Mouse (Mus musculus): Measurements from ENCODE around the gene Chd4. TPM values are rescaled to one million over a fixed set of nuclear protein-coding genes. Genes with fewer than 3 reads are reported as not detected.

Chd4 gene
- polyA plus RNA-seq, 1 experiment from 2014 or later = 133 TPM

DNA sequence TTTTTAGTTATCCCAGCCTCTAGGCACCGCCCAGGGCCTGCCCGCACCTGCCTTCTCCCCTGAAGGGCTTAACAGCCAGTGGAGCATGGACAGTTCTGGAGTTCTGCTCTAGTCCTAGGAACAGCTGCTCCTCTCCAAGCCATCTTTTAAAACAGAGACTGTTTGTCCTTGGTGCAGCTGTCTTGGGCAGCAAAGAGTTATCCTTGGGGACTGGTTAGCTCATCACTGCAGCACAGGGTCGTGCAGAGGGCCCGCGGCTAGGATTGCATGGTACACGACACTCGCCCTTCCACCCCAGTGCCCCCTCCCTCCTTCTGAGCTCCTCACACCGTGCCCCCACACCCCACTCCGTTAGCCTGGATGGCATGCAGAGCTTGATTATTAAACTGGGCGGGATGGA, 51.5 kb downstream of the Chd4 start:
- ATAC-seq (ENCODE audit: low FRiP score) = no peak
- 0 out of 2 replicates have a peak overlapping the region, but pooled peaks have one; percentile 7 for H3K4me3 ChIP-seq
- no peaks in the 10 kb centered on the region for H3K9me3 ChIP-seq (replicated peaks)
- peak overlapping the region; percentile 48 for H3K27ac ChIP-seq
- peaks cover 46% of the 10 kb centered on the region for H3K4me1 ChIP-seq
- WGBS = 52% methylated on average over 10 of the region's 10 CpGs
- peak overlapping the region; percentile 55; the same call in 1 of the 2 replicates for H3K9ac ChIP-seq
- peaks cover 25% of the 10 kb centered on the region for H3K36me3 ChIP-seq
- peak overlapping the region; percentile 72 for H3K4me2 ChIP-seq (replicated peaks)
- no peaks in the 10 kb centered on the region for H3K27me3 ChIP-seq

DNA sequence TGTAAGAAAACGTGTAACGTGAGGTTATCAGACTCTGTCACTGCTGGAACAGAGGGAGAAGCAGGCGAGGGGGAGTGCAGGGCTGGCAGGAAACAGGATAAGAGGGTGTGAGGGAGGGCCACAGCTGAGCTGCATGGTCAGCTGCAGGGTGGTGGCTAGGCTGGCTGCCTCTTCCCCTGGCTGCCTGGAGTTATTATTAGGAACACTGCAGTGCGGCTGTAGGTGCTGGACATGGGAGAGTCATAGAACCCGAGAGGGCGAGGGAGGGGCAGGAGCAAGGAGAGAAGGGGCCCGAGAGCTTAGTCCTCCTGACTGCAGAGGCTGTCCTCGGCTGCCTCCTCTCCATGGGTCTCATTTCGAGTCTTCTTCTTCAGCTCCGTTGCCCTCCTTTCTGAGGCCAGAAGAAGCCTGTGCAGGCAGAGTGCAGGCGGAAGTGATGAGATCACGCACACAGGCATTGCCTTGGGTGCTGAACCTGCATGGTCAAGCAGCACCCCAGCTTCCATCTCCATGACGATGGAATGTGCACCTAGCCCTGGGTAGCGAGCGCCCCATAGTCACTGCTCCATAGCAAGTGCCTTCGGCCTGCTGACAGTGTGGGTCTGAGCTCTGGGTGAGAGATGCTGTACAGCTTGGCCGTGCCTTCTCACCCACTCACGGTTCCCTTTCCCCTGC, 52.6 kb downstream of the Chd4 start:
- 69% methylated on average over 18 of the region's 18 CpGs for WGBS
- ATAC-seq (ENCODE audit: low FRiP score) = no peak
- no peaks in the 10 kb centered on the region for H3K9me3 ChIP-seq (replicated peaks)
- peak overlapping the region; percentile 30; the same call in 1 of the 2 replicates for H3K27ac ChIP-seq
- peaks cover 34% of the 10 kb centered on the region for H3K36me3 ChIP-seq
- peak overlapping the region; percentile 47; the same call in 1 of the 2 replicates for H3K9ac ChIP-seq
- H3K4me2 ChIP-seq (replicated peaks) = peak overlapping the region; percentile 72
- H3K4me1 ChIP-seq = peaks cover 46% of the 10 kb centered on the region
- H3K27me3 ChIP-seq = no peaks in the 10 kb centered on the region
- 0 out of 2 replicates have a peak overlapping the region, but pooled peaks have one; percentile 0 for H3K4me3 ChIP-seq

DNA sequence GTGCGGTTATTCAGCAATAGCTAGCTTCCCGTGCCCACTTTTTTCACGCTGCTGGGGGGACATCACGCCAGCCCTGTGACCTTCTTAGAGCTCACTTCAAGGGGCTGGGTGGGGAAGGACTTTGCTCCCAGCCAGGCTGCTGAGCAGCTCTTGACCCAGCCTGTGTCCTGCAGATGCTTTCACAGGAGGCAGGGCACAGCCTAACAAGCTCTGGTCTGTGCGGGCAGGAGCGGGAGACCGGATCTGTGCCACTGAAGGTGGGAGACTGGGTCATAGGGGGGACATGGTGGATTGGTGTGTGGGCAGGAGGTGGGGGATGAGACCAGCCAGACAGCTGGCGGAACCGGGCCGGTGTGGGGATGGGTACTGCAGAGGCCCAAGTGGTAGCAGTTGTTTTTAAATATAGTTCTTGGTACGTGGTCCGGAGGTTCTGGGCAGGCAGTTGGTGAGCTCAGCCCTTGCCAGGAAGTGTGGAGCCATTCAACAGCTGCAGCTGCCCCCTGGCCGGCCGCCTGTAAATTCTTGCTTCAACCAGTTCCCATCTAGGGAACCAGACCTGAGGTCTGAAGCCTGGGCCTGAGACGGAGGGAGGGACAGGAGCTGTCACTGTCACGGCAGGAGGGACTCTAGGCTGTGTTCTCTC, 53.3 kb downstream of the Chd4 start:
- 85% methylated on average over 16 of the region's 16 CpGs for WGBS

DNA sequence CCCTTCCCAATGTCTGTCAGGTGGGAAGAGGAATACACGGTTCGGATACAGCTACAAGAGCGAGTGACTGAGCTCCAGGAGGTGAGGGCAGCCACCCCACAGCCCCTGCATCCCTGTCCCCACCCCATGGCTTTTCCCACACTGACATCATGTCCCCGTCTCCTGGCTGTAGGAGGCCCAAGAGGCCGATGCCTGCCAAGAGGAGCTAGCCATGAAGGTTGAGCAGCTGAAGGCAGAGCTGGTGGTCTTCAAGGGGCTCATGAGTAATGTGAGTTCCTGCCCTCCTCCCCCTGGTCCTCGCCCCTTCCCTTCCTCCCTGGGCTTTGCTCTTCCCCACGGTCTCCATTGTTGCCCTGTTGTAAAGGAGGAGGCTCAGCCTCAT, 53.8 kb downstream of the Chd4 start:
- peak overlapping the region; percentile 39; the same call in 1 of the 2 replicates for H3K9ac ChIP-seq
- H3K9me3 ChIP-seq (replicated peaks) = no peaks in the 10 kb centered on the region
- H3K27me3 ChIP-seq = no peaks in the 10 kb centered on the region
- H3K4me1 ChIP-seq = peaks cover 43% of the 10 kb centered on the region
- no peak overlapping the region for H3K27ac ChIP-seq
- no peak overlapping the region for H3K4me3 ChIP-seq
- no peak overlapping the region for H3K4me2 ChIP-seq (replicated peaks)
- 65% methylated on average over 7 of the region's 7 CpGs for WGBS
- peaks cover 32% of the 10 kb centered on the region for H3K36me3 ChIP-seq
- ATAC-seq (ENCODE audit: low FRiP score) = no peak

More for the DNA sequence above, 53.3 kb downstream of the Chd4 start:
- no peak overlapping the region for H3K4me3 ChIP-seq
- peak overlapping the region; percentile 12; the same call in 1 of the 2 replicates for H3K27ac ChIP-seq
- H3K9me3 ChIP-seq (replicated peaks) = no peaks in the 10 kb centered on the region
- no peaks in the 10 kb centered on the region for H3K27me3 ChIP-seq
- peak overlapping the region; percentile 72; the same call in 1 of the 2 replicates for H3K4me2 ChIP-seq (replicated peaks)
- peaks cover 34% of the 10 kb centered on the region for H3K36me3 ChIP-seq
- ATAC-seq (ENCODE audit: low FRiP score) = no peak
- H3K4me1 ChIP-seq = peaks cover 46% of the 10 kb centered on the region
- H3K9ac ChIP-seq = peak overlapping the region; percentile 47; the same call in 1 of the 2 replicates

DNA sequence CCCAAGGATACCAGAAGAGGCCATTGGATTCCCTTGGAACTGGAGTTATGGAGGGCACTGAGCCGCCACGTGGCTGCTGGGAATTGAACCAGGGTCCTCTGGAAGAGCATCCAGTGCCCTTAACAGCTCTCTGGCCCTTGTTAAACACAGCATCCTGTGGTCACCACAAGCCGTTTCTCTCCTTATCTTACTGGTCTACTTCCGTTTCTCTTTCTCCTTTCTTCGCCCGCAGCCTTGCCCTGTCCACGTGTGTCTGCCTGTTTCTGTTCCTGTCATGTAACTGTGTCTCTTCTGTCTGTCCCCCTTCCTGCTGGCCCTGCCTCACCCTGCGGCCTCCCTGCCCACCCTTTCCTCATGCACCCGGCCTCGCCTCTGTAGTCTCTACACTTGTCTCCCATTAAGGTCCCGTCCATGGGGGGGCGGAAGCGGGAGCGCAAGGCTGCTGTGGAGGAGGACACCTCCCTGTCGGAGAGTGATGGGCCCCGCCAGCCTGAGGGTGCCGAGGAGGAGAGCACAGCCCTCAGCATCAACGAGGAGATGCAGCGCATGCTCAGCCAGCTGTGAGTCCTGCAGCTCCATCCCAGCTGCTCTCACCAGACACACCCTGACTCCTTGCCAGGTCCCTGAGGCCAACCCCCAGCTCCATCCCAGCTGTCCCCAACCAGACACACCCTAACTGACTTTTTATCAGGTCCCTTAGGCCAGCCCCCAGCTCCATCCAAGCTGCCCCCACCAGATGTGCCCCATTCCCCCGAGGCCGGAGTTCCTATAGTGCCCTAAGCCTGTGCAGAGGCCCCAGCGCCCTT, 56.6 kb downstream of the Chd4 start:
- no peak for ATAC-seq (ENCODE audit: low FRiP score)
- H3K4me1 ChIP-seq = peaks cover 33% of the 10 kb centered on the region
- peaks cover 35% of the 10 kb centered on the region for H3K36me3 ChIP-seq
- 86% methylated on average over 22 of the region's 22 CpGs for WGBS
- H3K9me3 ChIP-seq (replicated peaks) = no peaks in the 10 kb centered on the region
- H3K27me3 ChIP-seq = no peaks in the 10 kb centered on the region
- H3K4me3 ChIP-seq = no peak overlapping the region
- H3K9ac ChIP-seq = no peak overlapping the region
- no peak overlapping the region for H3K27ac ChIP-seq
- no peak overlapping the region for H3K4me2 ChIP-seq (replicated peaks)

DNA sequence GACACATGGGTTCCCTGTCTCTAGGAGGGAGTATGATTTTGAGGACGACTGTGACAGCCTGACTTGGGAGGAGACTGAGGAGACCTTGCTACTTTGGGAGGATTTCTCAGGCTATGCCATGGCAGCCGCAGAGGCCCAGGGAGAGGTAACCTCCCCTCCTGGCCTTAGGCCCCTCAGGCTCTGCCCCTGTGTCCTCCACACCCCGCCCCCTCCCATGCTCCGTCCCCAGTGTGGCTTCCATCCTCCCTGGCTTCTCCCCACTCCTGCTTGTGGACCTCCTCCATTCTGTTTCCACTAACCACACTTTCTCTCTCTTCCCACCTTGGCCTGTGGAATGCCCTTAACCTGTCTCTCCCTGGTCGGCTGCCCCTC, 57.2 kb downstream of the Chd4 start:
- peaks cover 31% of the 10 kb centered on the region for H3K4me1 ChIP-seq
- ATAC-seq (ENCODE audit: low FRiP score) = no peak
- H3K9me3 ChIP-seq (replicated peaks) = no peaks in the 10 kb centered on the region
- H3K4me3 ChIP-seq = no peak overlapping the region
- peaks cover 35% of the 10 kb centered on the region for H3K36me3 ChIP-seq
- WGBS = 84% methylated on average over 5 of the region's 5 CpGs
- H3K9ac ChIP-seq = no peak overlapping the region
- no peak overlapping the region for H3K4me2 ChIP-seq (replicated peaks)
- no peaks in the 10 kb centered on the region for H3K27me3 ChIP-seq
- H3K27ac ChIP-seq = 0 out of 2 replicates have a peak overlapping the region, but pooled peaks have one; percentile 18

DNA sequence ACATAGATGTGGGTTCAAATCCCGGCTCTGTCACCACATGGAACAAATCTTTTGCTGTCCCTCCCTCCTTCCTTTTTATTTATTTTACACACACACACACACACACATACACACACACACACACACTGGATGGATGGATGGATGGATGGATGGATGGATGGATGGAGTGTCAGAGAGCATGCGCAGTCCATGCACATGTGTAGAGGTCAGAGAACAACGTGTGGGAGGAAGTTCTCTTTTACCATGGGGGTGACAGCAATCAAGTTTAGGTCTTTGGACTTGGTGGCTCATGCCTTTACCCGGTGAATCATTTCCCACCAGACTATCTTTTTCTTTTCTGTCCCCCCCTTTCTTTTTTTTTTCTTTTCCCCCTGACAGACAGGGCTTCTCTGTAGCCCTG, 57.9 kb downstream of the Chd4 start:
- WGBS = 89% methylated on average over 4 of the region's 4 CpGs
- Histone ChIP-seq H3K27ac (no peak overlapping the region), H3K4me2 (replicated peaks) (no peak overlapping the region), H3K4me3 (no peak overlapping the region), H3K9me3 (replicated peaks) (no peaks in the 10 kb centered on the region), H3K9ac (no peak overlapping the region), H3K4me1 (peaks cover 24% of the 10 kb centered on the region), H3K27me3 (no peaks in the 10 kb centered on the region), H3K36me3 (peaks cover 38% of the 10 kb centered on the region)
- ATAC-seq (ENCODE audit: low FRiP score) = no peak

DNA sequence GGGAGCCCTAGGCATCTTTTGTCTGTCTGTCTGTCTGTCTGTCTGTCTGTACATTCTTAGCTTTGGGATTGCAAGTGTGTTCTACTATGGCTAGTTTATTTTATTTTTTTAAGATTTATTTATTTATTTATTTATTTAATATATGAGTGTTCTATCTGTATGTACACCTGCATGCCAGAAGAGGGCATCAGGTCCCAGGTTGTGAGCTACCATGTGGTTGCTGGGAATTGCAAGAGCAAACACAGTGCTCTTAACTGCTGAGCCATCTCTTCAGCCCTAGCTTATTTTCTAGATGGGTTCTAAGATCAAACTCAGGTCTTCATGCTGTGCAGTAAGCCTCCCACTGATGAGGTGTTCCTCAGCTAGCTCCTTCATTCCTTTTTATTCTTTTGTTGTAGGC, 58.8 kb downstream of the Chd4 start:
- Histone ChIP-seq H3K4me2 (replicated peaks) (no peak overlapping the region), H3K36me3 (peaks cover 47% of the 10 kb centered on the region)
- ATAC-seq (ENCODE audit: low FRiP score) = no peak

DNA sequence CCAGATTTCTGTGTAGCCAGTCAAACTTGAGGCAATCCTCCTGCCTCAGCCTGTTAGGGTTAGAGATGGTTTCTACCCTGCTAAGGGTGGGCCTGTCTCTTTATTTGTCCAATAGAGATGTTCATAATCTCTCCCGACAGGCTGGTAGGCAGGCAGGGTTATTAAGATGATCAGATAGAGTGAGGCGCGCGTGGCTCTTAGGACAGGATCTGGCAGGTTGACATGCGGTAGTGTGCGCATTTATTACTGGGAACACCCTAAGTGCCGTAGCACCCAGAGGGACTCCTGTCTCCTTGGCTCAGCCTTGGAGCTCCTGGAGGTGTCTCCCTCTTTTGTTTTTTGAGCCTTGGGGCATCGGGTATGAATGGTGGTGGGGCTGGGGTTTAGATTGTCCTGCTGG, 59.5 kb downstream of the Chd4 start:
- Histone ChIP-seq H3K36me3 (peaks cover 54% of the 10 kb centered on the region), H3K9me3 (replicated peaks) (no peaks in the 10 kb centered on the region), H3K4me3 (no peak overlapping the region), H3K9ac (no peak overlapping the region), H3K27me3 (no peaks in the 10 kb centered on the region), H3K4me1 (peaks cover 16% of the 10 kb centered on the region), H3K4me2 (replicated peaks) (no peak overlapping the region), H3K27ac (no peak overlapping the region)
- no peak for ATAC-seq (ENCODE audit: low FRiP score)
- 88% methylated on average over 8 of the region's 8 CpGs for WGBS

More for the DNA sequence above, 58.8 kb downstream of the Chd4 start:
- H3K9ac ChIP-seq = no peak overlapping the region
- H3K4me3 ChIP-seq = no peak overlapping the region
- H3K27ac ChIP-seq = no peak overlapping the region
- peaks cover 17% of the 10 kb centered on the region for H3K4me1 ChIP-seq
- H3K27me3 ChIP-seq = no peaks in the 10 kb centered on the region
- no peaks in the 10 kb centered on the region for H3K9me3 ChIP-seq (replicated peaks)

DNA sequence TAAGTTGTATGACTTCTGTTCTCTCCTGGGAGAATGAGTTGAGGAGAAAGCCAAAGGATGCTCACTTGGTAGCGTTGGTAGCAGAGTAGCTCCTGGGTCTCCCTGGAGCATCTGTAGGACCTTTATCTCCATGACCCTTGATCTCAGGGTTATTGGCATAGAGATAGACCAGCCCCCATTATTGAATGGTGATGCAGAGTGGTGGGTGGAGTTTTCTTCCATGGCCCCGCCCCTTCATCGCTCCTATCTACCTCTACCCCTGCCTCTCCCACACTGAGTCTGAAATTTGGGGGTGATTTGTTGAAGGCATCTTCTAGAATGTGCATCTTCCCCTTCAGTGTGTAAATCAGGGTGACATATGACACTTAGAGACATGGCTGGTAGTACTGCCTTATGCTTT, 60.7 kb downstream of the Chd4 start:
- no peak for ATAC-seq (ENCODE audit: low FRiP score)

DNA sequence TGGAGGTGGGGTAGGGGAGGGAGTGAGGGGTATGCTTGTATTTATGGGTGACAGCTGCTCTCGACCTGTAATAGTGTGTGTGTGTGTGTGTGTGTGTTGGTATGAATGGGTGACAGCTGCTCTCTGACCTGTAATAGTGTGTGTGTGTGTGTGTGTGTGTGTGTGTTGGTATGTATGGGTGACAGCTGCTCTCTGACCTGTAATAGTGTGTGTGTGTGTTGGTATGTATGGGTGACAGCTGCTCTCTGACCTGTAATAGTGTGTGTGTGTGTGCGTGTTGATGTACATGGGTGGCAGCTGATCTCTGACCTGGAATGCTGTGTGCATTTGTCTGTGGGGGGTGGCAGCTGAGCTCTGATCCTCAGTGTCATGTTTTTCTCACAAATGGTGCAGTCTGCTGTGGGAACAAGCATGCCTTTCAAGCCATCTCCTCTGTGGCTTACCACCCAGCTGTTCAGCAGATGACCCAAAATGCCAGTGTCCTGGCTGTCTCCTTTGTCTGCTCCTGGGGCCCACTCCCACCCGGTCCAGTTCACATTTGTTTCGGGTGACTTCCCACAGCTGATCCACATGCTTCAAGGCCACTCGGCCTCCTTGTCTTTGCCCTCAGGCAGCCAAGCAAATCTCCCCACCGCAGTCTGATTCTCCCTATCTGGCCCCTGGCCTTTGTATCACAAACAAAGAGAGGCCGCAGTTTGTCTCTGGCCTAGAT, 61.3 kb downstream of the Chd4 start:
- ATAC-seq (ENCODE audit: low FRiP score) = peak; percentile 34
- Histone ChIP-seq H3K36me3 (peaks cover 57% of the 10 kb centered on the region), H3K27me3 (no peaks in the 10 kb centered on the region), H3K27ac (peak overlapping the region; percentile 71), H3K4me3 (no peak overlapping the region), H3K4me1 (peaks cover 26% of the 10 kb centered on the region), H3K9me3 (replicated peaks) (no peaks in the 10 kb centered on the region), H3K9ac (no peak overlapping the region), H3K4me2 (replicated peaks) (no peak overlapping the region)
- WGBS = 17% methylated on average over 7 of the region's 7 CpGs

More for the DNA sequence above, 60.7 kb downstream of the Chd4 start:
- Histone ChIP-seq H3K9me3 (replicated peaks) (no peaks in the 10 kb centered on the region), H3K27ac (peak overlapping the region; percentile 71; the same call in 1 of the 2 replicates), H3K36me3 (peaks cover 59% of the 10 kb centered on the region), H3K4me3 (no peak overlapping the region), H3K9ac (no peak overlapping the region), H3K27me3 (no peaks in the 10 kb centered on the region), H3K4me2 (replicated peaks) (no peak overlapping the region), H3K4me1 (peaks cover 25% of the 10 kb centered on the region)
- WGBS = 76% methylated on average over 3 of the region's 3 CpGs
